Mouse (Mus musculus) liver, embryonic 14.5 days (tissue): Measurements from ENCODE around the gene Ccnk.

Source experiments
- CTCF ChIP-seq: IDR thresholded peaks from 2 replicates; pipeline ENCODE4 v1.5.1; 2016; ENCODE audit warnings: antibody characterized with exemption, low read depth, control low read depth
- EP300 ChIP-seq: IDR thresholded peaks from 2 replicates; pipeline ENCODE4 v1.6.1; 2016; ENCODE audit warnings: antibody characterized with exemption, low read depth

GRCm38 (mm10) chr12:108133181-108133580 is 46.2 kb upstream of the Ccnk start:
- TF ChIP-seq CTCF (no peak), EP300 (no peak)
